Mouse (Mus musculus): ENCODE measurements around the gene Necap2. TPM values are rescaled to one million over a fixed set of nuclear protein-coding genes. Genes with fewer than 3 reads are reported as not detected.

Necap2 gene
- polyA plus RNA-seq (2012; fragmentation: generic; extraction: Trizol), result 85.6 TPM

DNA sequence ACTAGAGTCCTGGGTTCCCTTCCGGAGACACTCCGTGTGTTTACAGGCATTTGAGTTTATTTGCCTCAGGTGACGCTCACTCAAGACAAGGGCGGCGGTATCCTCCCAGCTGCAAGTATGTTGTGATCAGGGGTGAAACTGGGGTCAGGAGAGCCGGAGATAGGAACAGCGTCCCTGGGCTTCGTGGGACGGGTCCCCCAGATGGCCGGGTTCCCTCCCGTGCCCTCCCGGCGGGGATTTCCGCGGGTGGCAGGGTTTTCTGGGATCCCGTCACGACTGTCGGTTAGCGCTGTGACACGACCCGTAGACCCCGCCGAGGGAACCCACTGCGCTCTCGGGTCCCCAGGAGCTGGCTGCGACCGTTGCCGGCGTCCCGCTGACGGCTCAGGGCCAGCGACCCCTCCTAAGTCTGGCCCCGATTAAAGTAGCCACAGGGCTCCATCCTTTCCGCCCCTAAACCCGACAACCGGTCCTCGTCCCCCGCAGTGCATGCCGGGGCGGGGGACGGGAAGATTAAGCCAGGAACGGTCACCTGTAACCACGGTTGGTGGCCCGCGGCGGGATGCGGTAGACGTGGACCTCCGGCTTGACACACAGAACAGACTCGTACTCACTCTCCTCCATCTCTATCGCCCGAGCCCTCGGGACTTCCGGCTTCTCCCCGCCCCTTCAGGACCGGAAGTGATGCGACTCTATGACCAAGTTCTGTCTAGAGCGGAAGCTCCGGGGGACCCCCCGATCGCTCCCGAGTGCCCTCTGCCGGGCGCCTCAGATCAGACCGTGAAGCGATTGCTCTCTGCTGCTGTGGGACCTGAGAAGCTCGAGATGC, at the start of gene Necap2:
Necap2 (minus strand) TSS at position 677 of the 829 bp plus-strand sequence.
- Histone ChIP-seq H3K4me3 (peak within 1 kb of the TSS; percentile 97), H3K79me2 (ENCODE audit: control insufficient read depth, insufficient read depth) (peaks cover 46% of the 10 kb centered on the region), H3ac (ENCODE audit: control insufficient read depth, insufficient read length) (peak within 1 kb of the TSS; percentile 51), H3K27me3 (ENCODE audit: control insufficient read depth, insufficient read depth, insufficient read length) (no peaks in the 10 kb centered on the region), H3K36me3 (ENCODE audit: control insufficient read depth, insufficient read depth) (no peaks in the 10 kb centered on the region), H3K4me2 (ENCODE audit: low read depth) (peak within 1 kb of the TSS; percentile 92)
- peak; percentile 92 for TF ChIP-seq POLR2AphosphoS2 (IDR thresholded peaks at IDR 0.05; ENCODE audit: insufficient read length, low read depth)
- TF ChIP-seq POLR2A (IDR thresholded peaks at IDR 0.05; ENCODE audit: insufficient read length, low read depth), result peak; percentile 93
- no peak for TF ChIP-seq USF1 (IDR thresholded peaks at IDR 0.05; ENCODE audit: low read depth)

DNA sequence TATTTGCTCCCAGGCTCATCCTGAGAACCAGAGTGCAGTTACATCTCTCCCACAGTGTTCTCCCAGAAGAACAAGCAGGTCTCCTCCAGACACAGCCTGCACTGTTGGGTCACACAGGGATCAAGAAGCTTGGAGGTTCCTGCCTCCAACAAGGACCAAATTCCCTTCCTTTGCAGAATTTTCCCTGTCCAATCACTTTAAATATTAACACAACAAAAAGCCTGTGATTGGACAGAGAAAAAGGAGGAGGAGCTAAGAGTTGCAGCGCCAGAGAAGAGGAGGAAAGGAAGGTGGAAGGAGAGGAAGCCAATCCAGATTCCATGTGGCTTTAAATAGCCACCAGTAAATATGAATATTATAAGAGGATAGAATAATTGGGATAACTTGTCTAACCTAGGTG, 44.9 kb upstream of the Necap2 start:
- H3ac ChIP-seq (ENCODE audit: control insufficient read depth, insufficient read length), result no peak overlapping the region
- H3K27me3 ChIP-seq (ENCODE audit: control insufficient read depth, insufficient read depth, insufficient read length), result no peaks in the 10 kb centered on the region
- no peak overlapping the region for H3K4me2 ChIP-seq (ENCODE audit: low read depth)
- peaks cover 90% of the 10 kb centered on the region for H3K79me2 ChIP-seq (ENCODE audit: control insufficient read depth, insufficient read depth)
- TF ChIP-seq TCF3 (IDR thresholded peaks at IDR 0.05; ENCODE audit: insufficient read length, low read depth) (no peak), MYOG (IDR thresholded peaks at IDR 0.05; ENCODE audit: control insufficient read depth in 1 of 3, insufficient read depth in 1 of 3, insufficient read length in 2 of 3, low read depth in 2 of 3) (no peak), REST (IDR thresholded peaks at IDR 0.05; ENCODE audit: insufficient read depth, insufficient read length) (no peak), E2F4 (IDR thresholded peaks at IDR 0.05; ENCODE audit: insufficient read depth) (no peak), TCF12 (IDR thresholded peaks at IDR 0.05; ENCODE audit: insufficient read depth, poor library complexity, severe bottlenecking) (no peak)
- no peak overlapping the region for H3K4me3 ChIP-seq
- no peaks in the 10 kb centered on the region for H3K36me3 ChIP-seq (ENCODE audit: control insufficient read depth, insufficient read depth)

DNA sequence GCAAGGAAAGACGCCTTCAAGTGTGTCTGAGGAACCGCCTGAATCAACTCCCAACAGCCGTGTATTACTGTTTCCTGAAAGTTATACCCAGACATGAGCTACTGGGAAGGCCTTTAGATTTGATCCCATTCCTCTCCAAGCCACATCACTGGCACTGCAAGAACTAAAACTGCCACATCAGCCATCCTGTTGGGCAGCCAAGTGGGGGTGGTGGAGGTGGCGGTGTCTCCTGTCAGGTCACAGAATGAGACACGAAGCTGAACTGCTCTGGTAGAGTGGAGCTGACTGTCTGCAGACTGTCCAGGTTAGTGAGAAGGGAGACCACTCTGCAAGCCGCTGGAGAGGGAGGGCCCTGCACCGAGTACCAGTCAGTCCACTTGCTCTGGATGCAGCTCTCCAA, 44.5 kb upstream of the Necap2 start:
- Histone ChIP-seq H3K4me3 (no peak overlapping the region), H3ac (ENCODE audit: control insufficient read depth, insufficient read length) (no peak overlapping the region), H3K27me3 (ENCODE audit: control insufficient read depth, insufficient read depth, insufficient read length) (no peaks in the 10 kb centered on the region), H3K79me2 (ENCODE audit: control insufficient read depth, insufficient read depth) (peaks cover 86% of the 10 kb centered on the region), H3K36me3 (ENCODE audit: control insufficient read depth, insufficient read depth) (no peaks in the 10 kb centered on the region), H3K4me2 (ENCODE audit: low read depth) (no peak overlapping the region)
- no peak for TF ChIP-seq SRF (IDR thresholded peaks at IDR 0.05; ENCODE audit: control insufficient read depth, insufficient read length, low read depth)
- no peak for TF ChIP-seq MAX (IDR thresholded peaks at IDR 0.05; ENCODE audit: low read depth)
- TF ChIP-seq TCF12 (IDR thresholded peaks at IDR 0.05; ENCODE audit: insufficient read depth, poor library complexity, severe bottlenecking), result no peak
- no peak for TF ChIP-seq POLR2AphosphoS2 (IDR thresholded peaks at IDR 0.05; ENCODE audit: insufficient read length, low read depth)
- TF ChIP-seq POLR2A (IDR thresholded peaks at IDR 0.05; ENCODE audit: insufficient read length, low read depth), result no peak
- no peak for TF ChIP-seq MYOD1 (IDR thresholded peaks at IDR 0.05; ENCODE audit: control insufficient read depth in 1 of 3, insufficient read length in 2 of 3, low read depth in 2 of 3)
- no peak for TF ChIP-seq CEBPB (IDR thresholded peaks at IDR 0.05; ENCODE audit: insufficient read depth, poor library complexity, severe bottlenecking)
- TF ChIP-seq TCF3 (IDR thresholded peaks at IDR 0.05; ENCODE audit: insufficient read length, low read depth), result no peak
- TF ChIP-seq REST (IDR thresholded peaks at IDR 0.05; ENCODE audit: insufficient read depth, insufficient read length), result no peak
- TF ChIP-seq MYOG (IDR thresholded peaks at IDR 0.05; ENCODE audit: control insufficient read depth in 1 of 3, insufficient read depth in 1 of 3, insufficient read length in 2 of 3, low read depth in 2 of 3), result no peak
- TF ChIP-seq USF1 (IDR thresholded peaks at IDR 0.05; ENCODE audit: low read depth), result no peak
- no peak for TF ChIP-seq E2F4 (IDR thresholded peaks at IDR 0.05; ENCODE audit: insufficient read depth)

DNA sequence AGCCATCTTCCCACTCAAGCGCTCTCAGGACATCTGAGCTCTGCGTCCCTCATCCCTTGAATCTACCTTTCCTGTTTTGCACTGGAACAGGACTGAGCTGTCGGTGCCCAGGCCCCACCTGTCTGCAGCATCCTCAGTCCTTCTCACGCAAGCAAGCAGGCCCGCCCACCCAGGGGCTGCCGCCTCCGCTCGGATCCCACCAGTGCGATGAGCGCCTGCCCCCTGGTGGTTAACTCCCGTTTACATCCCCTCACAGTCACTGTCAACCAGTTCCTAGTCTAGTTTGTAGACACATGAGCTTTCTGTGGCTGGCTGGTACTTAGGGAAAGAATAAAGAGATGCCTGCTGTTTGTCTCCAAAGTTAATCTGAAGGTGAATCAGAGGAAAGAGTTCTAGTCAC, 42.5 kb upstream of the Necap2 start:
- Histone ChIP-seq H3K36me3 (ENCODE audit: control insufficient read depth, insufficient read depth) (no peaks in the 10 kb centered on the region), H3ac (ENCODE audit: control insufficient read depth, insufficient read length) (no peak overlapping the region), H3K4me2 (ENCODE audit: low read depth) (no peak overlapping the region), H3K79me2 (ENCODE audit: control insufficient read depth, insufficient read depth) (peaks cover 66% of the 10 kb centered on the region), H3K4me3 (no peak overlapping the region), H3K27me3 (ENCODE audit: control insufficient read depth, insufficient read depth, insufficient read length) (no peaks in the 10 kb centered on the region)
- no peak for TF ChIP-seq SRF (IDR thresholded peaks at IDR 0.05; ENCODE audit: control insufficient read depth, insufficient read length, low read depth)
- no peak for TF ChIP-seq CEBPB (IDR thresholded peaks at IDR 0.05; ENCODE audit: insufficient read depth, poor library complexity, severe bottlenecking)
- no peak for TF ChIP-seq POLR2A (IDR thresholded peaks at IDR 0.05; ENCODE audit: insufficient read length, low read depth)
- no peak for TF ChIP-seq REST (IDR thresholded peaks at IDR 0.05; ENCODE audit: insufficient read depth, insufficient read length)
- TF ChIP-seq MYOG (IDR thresholded peaks at IDR 0.05; ENCODE audit: control insufficient read depth in 1 of 3, insufficient read depth in 1 of 3, insufficient read length in 2 of 3, low read depth in 2 of 3), result no peak
- no peak for TF ChIP-seq TCF12 (IDR thresholded peaks at IDR 0.05; ENCODE audit: insufficient read depth, poor library complexity, severe bottlenecking)
- TF ChIP-seq MYOD1 (IDR thresholded peaks at IDR 0.05; ENCODE audit: control insufficient read depth in 1 of 3, insufficient read length in 2 of 3, low read depth in 2 of 3), result no peak
- no peak for TF ChIP-seq USF1 (IDR thresholded peaks at IDR 0.05; ENCODE audit: low read depth)
- no peak for TF ChIP-seq MAX (IDR thresholded peaks at IDR 0.05; ENCODE audit: low read depth)
- TF ChIP-seq TCF3 (IDR thresholded peaks at IDR 0.05; ENCODE audit: insufficient read length, low read depth), result no peak

DNA sequence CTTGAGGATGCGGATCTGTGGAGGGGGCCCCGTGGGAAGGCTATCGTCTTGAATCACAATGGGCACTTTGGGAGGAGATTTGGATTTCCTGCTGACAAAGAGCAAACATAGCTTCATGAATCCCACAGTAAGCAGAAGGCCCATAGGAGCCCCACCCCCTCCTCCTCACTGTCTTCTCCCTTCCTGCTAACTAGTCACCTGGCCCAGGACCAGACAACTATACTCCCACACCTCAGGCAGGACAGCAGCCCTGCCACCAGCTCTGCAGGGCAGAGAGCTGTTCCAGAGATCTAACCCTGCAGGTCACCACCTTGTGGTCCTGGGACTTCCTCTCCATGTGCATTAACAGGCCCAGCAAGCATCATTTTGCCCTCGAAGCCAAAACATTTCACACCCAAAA, 40.5 kb upstream of the Necap2 start:
- H3K36me3 ChIP-seq (ENCODE audit: control insufficient read depth, insufficient read depth), result peaks cover 2% of the 10 kb centered on the region
- H3K4me3 ChIP-seq, result no peak overlapping the region
- H3K79me2 ChIP-seq (ENCODE audit: control insufficient read depth, insufficient read depth), result peaks cover 46% of the 10 kb centered on the region
- H3K27me3 ChIP-seq (ENCODE audit: control insufficient read depth, insufficient read depth, insufficient read length), result no peaks in the 10 kb centered on the region
- H3K4me2 ChIP-seq (ENCODE audit: low read depth), result no peak overlapping the region
- TF ChIP-seq E2F4 (IDR thresholded peaks at IDR 0.05; ENCODE audit: insufficient read depth) (no peak), CEBPB (IDR thresholded peaks at IDR 0.05; ENCODE audit: insufficient read depth, poor library complexity, severe bottlenecking) (no peak), USF1 (IDR thresholded peaks at IDR 0.05; ENCODE audit: low read depth) (no peak), SRF (IDR thresholded peaks at IDR 0.05; ENCODE audit: control insufficient read depth, insufficient read length, low read depth) (no peak), POLR2AphosphoS2 (IDR thresholded peaks at IDR 0.05; ENCODE audit: insufficient read length, low read depth) (no peak), TCF3 (IDR thresholded peaks at IDR 0.05; ENCODE audit: insufficient read length, low read depth) (no peak), REST (IDR thresholded peaks at IDR 0.05; ENCODE audit: insufficient read depth, insufficient read length) (no peak), MYOD1 (IDR thresholded peaks at IDR 0.05; ENCODE audit: control insufficient read depth in 1 of 3, insufficient read length in 2 of 3, low read depth in 2 of 3) (no peak), POLR2A (IDR thresholded peaks at IDR 0.05; ENCODE audit: insufficient read length, low read depth) (no peak), MYOG (IDR thresholded peaks at IDR 0.05; ENCODE audit: control insufficient read depth in 1 of 3, insufficient read depth in 1 of 3, insufficient read length in 2 of 3, low read depth in 2 of 3) (no peak)
- no peak overlapping the region for H3ac ChIP-seq (ENCODE audit: control insufficient read depth, insufficient read length)
